Mouse (Mus musculus): Measurements from ENCODE around the gene Rfc3.

The Rfc3 gene

DNA sequence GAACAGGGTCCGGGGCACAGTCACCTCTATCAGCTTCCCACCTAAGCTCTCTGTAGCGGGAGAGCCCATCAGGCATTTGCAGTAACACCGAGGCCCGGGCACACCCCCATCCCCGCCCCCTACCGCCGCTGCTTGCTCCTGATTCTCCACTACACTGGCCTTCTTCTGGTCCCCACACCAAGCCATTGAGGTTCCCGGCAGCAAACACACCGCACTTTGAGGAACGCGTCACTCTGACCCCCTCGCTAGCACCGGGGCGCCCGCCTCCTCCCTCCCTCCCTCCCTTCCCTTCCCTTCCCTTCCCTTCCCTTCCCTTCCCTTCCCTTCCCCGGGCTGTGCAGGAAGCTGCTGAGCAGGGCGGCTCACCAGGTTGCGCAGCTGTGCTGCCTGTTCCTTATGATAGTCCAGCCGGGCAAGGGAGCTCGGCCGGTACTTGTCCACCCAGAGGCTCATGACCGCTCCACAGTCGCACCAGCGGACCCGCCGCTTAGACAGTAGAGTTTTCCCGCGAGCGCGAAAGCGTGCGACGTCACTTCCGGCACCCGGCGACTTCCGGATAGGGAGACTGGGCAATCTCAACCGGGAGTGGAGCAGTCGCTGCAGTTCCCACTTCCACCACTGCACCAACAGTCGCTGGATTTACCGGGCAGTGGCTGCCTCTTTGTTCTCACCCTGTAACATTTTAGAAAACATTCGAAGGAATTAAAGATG, at the start of gene Rfc3:
Rfc3 (minus strand) TSS at position 543 of the 711 bp plus-strand sequence.
- peak; percentile 99 for DNase-seq

GRCm38 (mm10) chr5:151693636-151694035, 42.6 kb upstream of the Rfc3 start:
- peak; percentile 74 for DNase-seq

DNA sequence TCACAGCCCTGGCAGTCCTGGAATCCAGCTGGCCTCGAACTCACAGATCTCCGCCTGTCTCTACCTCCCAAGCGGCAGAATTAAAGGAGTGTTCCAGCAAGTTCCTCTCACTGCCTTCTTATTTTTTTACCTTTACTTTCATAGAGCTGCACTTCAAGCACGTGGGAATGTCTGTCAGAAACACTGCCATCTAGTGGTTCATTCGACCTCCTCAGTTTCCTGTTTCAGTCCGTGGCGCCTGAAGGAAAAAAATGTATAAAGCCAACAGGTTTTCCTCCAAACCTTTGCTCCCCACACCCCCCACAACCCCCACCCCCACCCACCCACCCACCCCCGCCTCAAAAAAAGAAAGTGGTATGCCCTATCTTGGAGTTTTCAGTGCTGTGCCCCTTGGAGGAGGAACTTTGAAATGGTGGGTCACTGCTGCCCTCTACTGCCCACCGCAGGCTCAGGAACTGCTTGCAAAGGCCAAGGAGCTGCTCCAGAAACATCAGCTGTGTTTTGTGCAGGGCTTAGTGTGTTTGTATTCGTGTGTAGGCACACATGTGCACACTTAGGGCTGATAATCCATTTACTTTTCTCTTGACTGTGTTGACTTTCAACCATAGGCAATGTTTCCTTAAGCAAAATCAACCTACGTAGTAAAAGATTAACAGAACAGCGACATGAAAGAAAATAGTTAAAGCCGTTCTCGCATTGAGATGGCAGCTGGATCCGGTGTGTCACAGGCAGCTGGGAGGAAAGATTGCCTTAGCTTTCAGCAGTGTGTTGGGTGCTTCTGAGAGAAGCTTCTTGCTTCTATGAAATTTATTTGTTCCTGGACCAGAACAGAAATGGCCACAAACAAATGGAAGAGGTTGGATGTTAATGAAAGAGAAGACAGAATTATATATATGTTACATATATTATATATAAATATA, 35.8 kb upstream of the Rfc3 start:
- DNase-seq: peak; percentile 95

DNA sequence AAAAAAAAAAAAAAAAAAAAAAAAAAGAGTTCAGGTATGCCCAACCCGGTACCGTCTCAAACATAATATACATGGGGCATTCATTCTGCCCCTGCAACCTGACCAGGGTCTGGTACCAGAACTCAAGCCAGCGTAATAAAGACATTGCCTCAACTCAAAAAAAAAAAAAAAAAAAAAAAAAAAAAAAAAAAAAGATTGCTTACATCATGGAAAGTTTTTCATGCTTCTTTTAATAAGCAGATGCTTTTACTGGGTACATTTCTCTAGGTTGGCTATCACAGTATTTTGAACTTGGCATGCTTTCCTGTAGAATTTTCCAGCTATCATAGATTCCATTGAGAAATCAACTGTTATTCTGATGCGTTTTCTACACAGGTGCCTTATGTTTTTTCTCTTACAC, 11.2 kb upstream of the Rfc3 start:
- DNase-seq: no peak

GRCm38 (mm10) chr5:151651411-151651784, 356 bp upstream of the Rfc3 start:
- no peak for DNase-seq

GRCm38 (mm10) chr5:151644845-151645244, 6.2 kb downstream of the Rfc3 start:
- DNase-seq: no peak

DNA sequence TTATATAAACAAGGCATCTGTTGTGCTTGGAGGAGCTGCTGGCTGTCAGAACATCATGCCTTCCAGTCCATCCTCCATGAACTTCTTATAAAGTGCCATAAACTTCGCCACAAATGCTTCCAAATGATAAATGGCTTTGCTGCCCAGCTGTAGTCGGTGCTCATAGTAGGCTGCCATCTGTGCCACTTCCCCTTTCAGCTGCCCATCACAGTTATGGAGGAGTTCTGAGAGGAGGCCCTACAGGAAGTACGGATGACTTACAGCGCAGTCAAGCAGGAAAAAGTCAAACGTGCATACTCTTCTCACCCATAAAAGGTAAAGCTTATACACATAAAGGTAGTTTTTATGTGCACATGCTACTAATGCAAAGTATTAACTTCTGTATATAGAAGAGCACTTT, 8.2 kb downstream of the Rfc3 start:
- DNase-seq: no peak

GRCm38 (mm10) chr5:151642102-151642501, 8.9 kb downstream of the Rfc3 start:
- DNase-seq: no peak

DNA sequence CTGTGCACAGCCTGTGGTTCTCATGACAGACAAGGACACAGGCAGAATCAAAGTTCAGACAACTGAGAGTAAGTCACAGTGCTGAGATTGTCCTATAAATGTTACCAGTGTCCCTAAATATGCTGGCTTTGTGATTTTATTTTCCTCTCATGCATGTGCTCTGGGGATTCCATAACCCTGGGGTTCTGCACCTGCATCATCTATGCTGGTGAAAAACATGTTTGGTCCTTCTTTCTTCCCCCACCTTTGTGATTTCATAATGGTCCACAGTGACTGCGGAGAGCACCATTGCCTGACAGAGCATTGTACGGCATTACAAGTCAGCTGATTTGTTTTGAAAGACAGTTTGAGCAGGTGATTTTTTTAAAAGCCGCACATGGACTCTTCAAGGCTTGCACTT, 45.1 kb downstream of the Rfc3 start, which contains the start of gene Vmn2r18:
Vmn2r18 (minus strand) TSS at position 101 of the 400 bp plus-strand sequence.
- DNase-seq: no peak

DNA sequence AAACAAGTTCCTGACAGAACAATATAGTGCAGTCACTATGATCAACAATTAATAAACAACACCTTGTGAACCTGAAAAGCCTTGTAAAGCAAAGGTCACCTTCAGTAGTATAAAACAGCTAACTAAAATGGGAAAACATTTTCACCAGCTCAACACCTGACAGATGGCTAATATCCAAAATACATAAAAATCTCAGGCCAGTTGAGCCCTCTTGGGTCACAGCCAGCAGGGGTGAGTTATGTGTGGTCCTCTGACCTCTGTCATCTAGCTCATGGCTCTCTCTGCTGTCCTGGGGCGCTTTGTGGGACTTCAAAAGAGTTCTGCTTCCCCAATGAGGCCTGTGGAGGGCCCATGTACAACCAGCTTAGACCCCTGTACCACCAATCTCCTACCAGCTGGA, 49.3 kb downstream of the Rfc3 start:
- no peak for DNase-seq

Data from heart, adult 11 months (tissue).